Mouse (Mus musculus) heart, embryonic 14.5 days (tissue): ENCODE data around the gene Pou2f3. TPM values are rescaled to one million over a fixed set of nuclear protein-coding genes. Genes with fewer than 3 reads are reported as not detected.
A peak's percentile ranks its signal among the peaks of the same experiment; 100 is the strongest.

ENCODE experiments used
- ATAC-seq: fragments of 200-750 bp; cut with Nextera tagmentation; 2 replicates; pipeline ENCODE4 v1.8.0; 2017; ENCODE audit warnings: low read depth, moderate TSS enrichment; ENCODE audit not compliant: insufficient number of reproducible peaks, insufficient read depth, low FRiP score
- H3K27ac ChIP-seq, 2 experiments: fragments of 200-500 bp in 1 of 2; fragments of 300-500 bp in 1 of 2; sonication (generic) in 1 of 2; replicated peaks in 1 of 2; 2 replicates each; pipeline ENCODE4 v1.5.1; 2012 to 2014; ENCODE audit warnings: low read depth in 2 of 2, low read length in 2 of 2, control low read depth in 1 of 2, mild to moderate bottlenecking in 1 of 2, mixed read lengths in 1 of 2; ENCODE audit not compliant: control insufficient read depth in 1 of 2, insufficient read depth in 1 of 2
- H3K27me3 ChIP-seq: fragments of 300-500 bp; sonication (generic); 2 replicates; pipeline ENCODE4 v1.6.1; 2014; ENCODE audit warnings: mild to moderate bottlenecking, low read length, control low read depth; ENCODE audit not compliant: control insufficient read depth, insufficient read depth
- H3K36me3 ChIP-seq: fragments of 300-500 bp; sonication (generic); 2 replicates; pipeline ENCODE4 v1.6.1; 2014; ENCODE audit warnings: mild to moderate bottlenecking, control low read depth, low read length, mixed read lengths; ENCODE audit not compliant: control insufficient read depth, insufficient read depth
- H3K4me1 ChIP-seq, 2 experiments: fragments of 200-500 bp in 1 of 2; fragments of 300-500 bp in 1 of 2; sonication (generic) in 1 of 2; 2 replicates each; pipeline ENCODE4 v1.6.1; 2012 to 2014; ENCODE audit warnings: low read length in 2 of 2, control low read depth in 1 of 2, mixed read lengths in 1 of 2; ENCODE audit not compliant: control insufficient read depth in 2 of 2, insufficient read depth in 2 of 2
- H3K4me2 ChIP-seq: fragments of 300-500 bp; sonication (generic); 2 replicates; pipeline ENCODE4 v1.6.1; 2014; ENCODE audit warnings: mild to moderate bottlenecking, low read length
- H3K4me3 ChIP-seq, 2 experiments: fragments of 200-500 bp in 1 of 2; fragments of 300-500 bp in 1 of 2; sonication (generic) in 1 of 2; 2 replicates each; pipeline ENCODE4 v1.5.1; 2012 to 2014; ENCODE audit warnings: low read length in 2 of 2, mild to moderate bottlenecking in 2 of 2, control low read depth in 1 of 2, low read depth in 1 of 2, moderate library complexity in 1 of 2; ENCODE audit not compliant: control insufficient read depth in 1 of 2, insufficient read depth in 1 of 2
- H3K9ac ChIP-seq: fragments of 300-500 bp; sonication (generic); 2 replicates; pipeline ENCODE4 v1.6.1; 2014; ENCODE audit warnings: mild to moderate bottlenecking, low read length
- H3K9me3 ChIP-seq: fragments of 300-500 bp; sonication (generic); 2 replicates; pipeline ENCODE4 v1.6.1; 2016; ENCODE audit warnings: low read length, control low read depth; ENCODE audit not compliant: control insufficient read depth
- WGBS: fragments of 180-500 bp; shearing (Covaris S2); extraction: QIAGEN DNeasy Blood & Tissue Kit; methylation state at CpG from one replicate; pipeline ENCODE4 v1.1.7; 2014; 5-methylcytosine and 5-hydroxymethylcytosine counted together
- polyA plus RNA-seq: library from polyadenylated mRNA; unstranded; fragments of >200 nt; fragmentation: Nextera tagmentation; extraction: Ambion mirVana; gene quantifications from 2 replicates; pipeline ENCODE4 v1.2.1, GENCODE M21; 2014

The Pou2f3 gene
- polyA plus RNA-seq, 1 experiment from 2014 or later = 0.12 TPM

- Histone ChIP-seq H3K27me3 (no peaks in the 10 kb centered on the region), H3K9me3 (no peaks in the 10 kb centered on the region), H3K36me3 (0 out of 2 replicates have a peak, but pooled peaks cover 9% of the 10 kb centered on the region), H3K4me1 (peaks cover 5 to 31% of the 10 kb centered on the region in 2 experiments), H3K4me2 (peak overlapping the region; percentile 83), H3K4me3 (peak overlapping the region; percentile 84 to 89), H3K9ac (peak overlapping the region; percentile 93), H3K27ac (peak overlapping the region; percentile 87 to 97)
- ATAC-seq = no peak
- under 1% methylated on average over 40 of the region's 40 CpGs for WGBS
Observed at GRCm38 (mm10) chr9:43104873-43105663, 105.1 kb downstream of the Pou2f3 start.

- WGBS = 7% methylated on average over 4 of the region's 4 CpGs
- Histone ChIP-seq H3K36me3 (0 out of 2 replicates have a peak, but pooled peaks cover 8% of the 10 kb centered on the region), H3K4me1 (peaks cover 5 to 34% of the 10 kb centered on the region in 2 experiments), H3K9me3 (no peaks in the 10 kb centered on the region), H3K4me3 (peak overlapping the region; percentile 84 to 89), H3K4me2 (peak overlapping the region; percentile 83), H3K9ac (peak overlapping the region; percentile 93), H3K27me3 (no peaks in the 10 kb centered on the region), H3K27ac (peak overlapping the region; percentile 87 to 97)
- ATAC-seq = no peak
Observed at GRCm38 (mm10) chr9:43104526-43104872, 105.7 kb downstream of the Pou2f3 start.

DNA sequence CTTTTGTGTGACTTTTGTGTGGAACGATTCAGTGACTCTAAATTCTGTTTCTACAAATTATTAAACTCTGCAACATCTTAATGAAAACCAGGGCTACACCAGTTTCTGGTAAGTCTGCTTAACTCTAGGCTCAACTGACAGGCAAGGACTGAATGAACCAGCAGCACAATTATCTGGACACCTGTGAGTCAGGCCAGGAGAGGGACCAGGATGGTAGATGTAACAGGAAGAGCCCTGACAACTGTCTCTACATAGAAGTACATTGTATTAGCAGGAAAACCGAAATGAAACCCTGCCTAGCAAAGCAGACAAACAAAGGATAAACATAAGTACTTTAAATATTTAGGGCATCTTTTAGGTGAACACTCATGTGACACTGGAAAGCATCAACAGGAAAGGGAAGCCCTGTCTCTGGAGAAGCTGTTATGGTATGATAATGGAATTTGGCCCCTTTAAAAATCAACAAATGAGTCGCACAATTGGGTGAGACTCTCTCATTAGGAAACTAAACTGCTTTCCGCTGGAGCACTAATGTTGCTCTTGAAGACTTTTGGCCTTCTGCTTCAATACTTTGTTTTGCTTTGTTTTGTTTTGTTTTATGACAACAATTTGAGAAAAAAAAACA lies 106.4 kb downstream of the Pou2f3 start:
- Histone ChIP-seq H3K9me3 (no peaks in the 10 kb centered on the region), H3K4me1 (peaks cover 6 to 36% of the 10 kb centered on the region in 2 experiments), H3K36me3 (0 out of 2 replicates have a peak, but pooled peaks cover 2% of the 10 kb centered on the region), H3K27me3 (no peaks in the 10 kb centered on the region), H3K27ac (no peak overlapping the region), H3K4me2 (peak overlapping the region; percentile 83), H3K9ac (peak overlapping the region; percentile 93), H3K4me3 (peak overlapping the region; percentile 18 to 84; a peak in 3 of 4 replicates)
- ATAC-seq = no peak
- 29% methylated on average over 4 of the region's 4 CpGs for WGBS

- WGBS = 85% methylated on average over 2 of the region's 2 CpGs
- Histone ChIP-seq H3K27ac (no peak overlapping the region), H3K36me3 (no peaks in the 10 kb centered on the region), H3K9ac (peak overlapping the region; percentile 93), H3K27me3 (no peaks in the 10 kb centered on the region), H3K4me1 (peaks cover 8 to 37% of the 10 kb centered on the region in 2 experiments), H3K4me2 (peak overlapping the region; percentile 83), H3K4me3 (peak overlapping the region in 1 of 2 experiments; percentile 84; a peak in 2 of 4 replicates), H3K9me3 (no peaks in the 10 kb centered on the region)
- ATAC-seq = no peak
Observed at GRCm38 (mm10) chr9:43102931-43103330, 107.2 kb downstream of the Pou2f3 start.

DNA sequence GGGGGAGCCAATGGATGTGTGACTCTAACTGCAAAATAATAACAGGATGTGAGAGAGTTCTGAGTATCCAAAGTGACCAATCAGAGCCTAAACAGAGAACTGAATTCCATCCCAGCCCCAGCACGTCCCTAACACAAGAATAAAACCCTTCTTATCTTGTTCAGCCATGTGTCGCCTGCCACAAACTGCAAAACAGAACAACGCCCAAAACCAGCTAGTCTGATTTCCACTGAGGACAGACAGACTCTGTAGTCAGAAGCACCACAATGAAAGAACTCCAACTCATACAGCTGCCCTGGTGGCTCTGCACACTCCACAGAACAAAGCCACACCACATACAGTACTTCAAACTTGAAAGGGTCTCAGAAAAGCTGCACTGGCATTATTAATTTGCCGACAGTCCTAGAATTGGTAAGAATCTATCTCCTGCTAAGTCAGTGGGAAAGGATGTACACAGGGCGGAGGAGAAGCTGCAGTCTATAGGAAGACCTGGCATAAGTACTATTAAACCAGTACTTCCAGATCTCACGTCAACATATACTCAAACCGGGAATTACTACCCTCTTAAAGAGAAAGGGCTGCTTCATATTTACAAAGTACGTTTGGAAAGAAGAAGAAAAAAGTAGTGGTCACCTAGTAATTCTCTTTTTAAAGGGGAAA lies 108.1 kb downstream of the Pou2f3 start:
- WGBS = 31% methylated on average over 8 of the region's 8 CpGs
- H3K4me1 ChIP-seq = peaks cover 8 to 34% of the 10 kb centered on the region in 2 experiments
- ATAC-seq = no peak

GRCm38 (mm10) chr9:43098922-43099321 lies 111.2 kb downstream of the Pou2f3 start:
- no peaks in the 10 kb centered on the region for H3K36me3 ChIP-seq
- no peak overlapping the region for H3K4me2 ChIP-seq
- H3K4me3 ChIP-seq = no peak overlapping the region
- H3K4me1 ChIP-seq = peaks cover 10 to 35% of the 10 kb centered on the region in 2 experiments
- H3K27ac ChIP-seq = no peak overlapping the region
- H3K9me3 ChIP-seq = no peaks in the 10 kb centered on the region
- 18% methylated on average over 4 of the region's 4 CpGs for WGBS
- ATAC-seq = no peak
- no peaks in the 10 kb centered on the region for H3K27me3 ChIP-seq
- no peak overlapping the region for H3K9ac ChIP-seq

More for the DNA sequence above, 108.1 kb downstream of the Pou2f3 start:
- Histone ChIP-seq H3K27ac (peak overlapping the region; percentile 66 to 73), H3K4me3 (peak overlapping the region in 1 of 2 experiments; percentile 84; a peak in 1 of 4 replicates), H3K4me2 (peak overlapping the region; percentile 83), H3K9me3 (no peaks in the 10 kb centered on the region), H3K36me3 (no peaks in the 10 kb centered on the region), H3K27me3 (no peaks in the 10 kb centered on the region), H3K9ac (no peak overlapping the region)

GRCm38 (mm10) chr9:43097801-43098557 lies 112.2 kb downstream of the Pou2f3 start:
- H3K9ac ChIP-seq = no peak overlapping the region
- no peaks in the 10 kb centered on the region for H3K9me3 ChIP-seq
- no peak overlapping the region for H3K4me2 ChIP-seq
- H3K27ac ChIP-seq = no peak overlapping the region
- WGBS = 86% methylated on average over 3 of the region's 3 CpGs
- H3K4me3 ChIP-seq = no peak overlapping the region
- H3K36me3 ChIP-seq = no peaks in the 10 kb centered on the region
- H3K4me1 ChIP-seq = peaks cover 12 to 34% of the 10 kb centered on the region in 2 experiments
- no peaks in the 10 kb centered on the region for H3K27me3 ChIP-seq
- no peak for ATAC-seq
